Mouse (Mus musculus) monocyte, adult 5-6 weeks (primary cell): ENCODE data around the gene Opcml. TPM values are rescaled to one million over a fixed set of nuclear protein-coding genes. Genes with fewer than 3 reads are reported as not detected.

Experiments used
- ATAC-seq: fragments of 153-309, 156-312 bp; replicated peaks from 2 replicates; pipeline ENCODE4 v1.8.0; 2017; ENCODE audit warnings: mild to moderate bottlenecking; ENCODE audit not compliant: low TSS enrichment, insufficient number of reproducible peaks, severe bottlenecking, poor library complexity, low FRiP score
- total RNA-seq: library from RNA; stranded (forward); fragments of 200-1000, 200-491, 200-594 nt; gene quantifications from 3 replicates; pipeline ENCODE4 v1.2.3, GENCODE M21; 2017

Opcml gene
- total RNA-seq, 1 experiment from 2014 or later, result not detected

GRCm38 (mm10) chr9:28535006-28535405 is 744.4 kb downstream of the Opcml start:
- ATAC-seq, result no peak

- no peak for ATAC-seq
Measured at GRCm38 (mm10) chr9:28536637-28537036, 746.1 kb downstream of the Opcml start.

- no peak for ATAC-seq
Measured at GRCm38 (mm10) chr9:28548189-28548588, 757.6 kb downstream of the Opcml start.

GRCm38 (mm10) chr9:28552387-28553182 is 762.0 kb downstream of the Opcml start:
- ATAC-seq, result no peak

GRCm38 (mm10) chr9:28558628-28559027 is 768.1 kb downstream of the Opcml start:
- no peak for ATAC-seq

- no peak for ATAC-seq
Measured at GRCm38 (mm10) chr9:28561761-28562160, 771.2 kb downstream of the Opcml start.

- no peak for ATAC-seq
Measured at GRCm38 (mm10) chr9:28563066-28563683, 772.6 kb downstream of the Opcml start.

- ATAC-seq, result no peak
Measured at GRCm38 (mm10) chr9:28569041-28569522, 778.5 kb downstream of the Opcml start.

GRCm38 (mm10) chr9:28569776-28570175 is 779.2 kb downstream of the Opcml start:
- no peak for ATAC-seq

- no peak for ATAC-seq
Measured at GRCm38 (mm10) chr9:28571682-28572081, 781.1 kb downstream of the Opcml start.

- no peak for ATAC-seq
Measured at GRCm38 (mm10) chr9:28572136-28572774, 781.7 kb downstream of the Opcml start.

- ATAC-seq, result no peak
Measured at GRCm38 (mm10) chr9:28578730-28579129, 788.2 kb downstream of the Opcml start.

GRCm38 (mm10) chr9:28587253-28587652 is 796.7 kb downstream of the Opcml start:
- ATAC-seq, result no peak

- ATAC-seq, result no peak
Measured at GRCm38 (mm10) chr9:28587857-28588388, 797.3 kb downstream of the Opcml start.

- ATAC-seq, result no peak
Measured at GRCm38 (mm10) chr9:28588488-28588887, 797.9 kb downstream of the Opcml start.

- no peak for ATAC-seq
Measured at GRCm38 (mm10) chr9:28592208-28592607, 801.6 kb downstream of the Opcml start.

GRCm38 (mm10) chr9:28595062-28595461 is 804.5 kb downstream of the Opcml start:
- ATAC-seq, result no peak

GRCm38 (mm10) chr9:28605561-28605960 is 815.0 kb downstream of the Opcml start:
- ATAC-seq, result no peak
